Mouse (Mus musculus): ENCODE results near the gene Ramp1. TPM values are rescaled to one million over a fixed set of nuclear protein-coding genes. Genes with fewer than 3 reads are reported as not detected.

Ramp1 gene
- total RNA-seq, 1 experiment: 0.40 TPM

DNA sequence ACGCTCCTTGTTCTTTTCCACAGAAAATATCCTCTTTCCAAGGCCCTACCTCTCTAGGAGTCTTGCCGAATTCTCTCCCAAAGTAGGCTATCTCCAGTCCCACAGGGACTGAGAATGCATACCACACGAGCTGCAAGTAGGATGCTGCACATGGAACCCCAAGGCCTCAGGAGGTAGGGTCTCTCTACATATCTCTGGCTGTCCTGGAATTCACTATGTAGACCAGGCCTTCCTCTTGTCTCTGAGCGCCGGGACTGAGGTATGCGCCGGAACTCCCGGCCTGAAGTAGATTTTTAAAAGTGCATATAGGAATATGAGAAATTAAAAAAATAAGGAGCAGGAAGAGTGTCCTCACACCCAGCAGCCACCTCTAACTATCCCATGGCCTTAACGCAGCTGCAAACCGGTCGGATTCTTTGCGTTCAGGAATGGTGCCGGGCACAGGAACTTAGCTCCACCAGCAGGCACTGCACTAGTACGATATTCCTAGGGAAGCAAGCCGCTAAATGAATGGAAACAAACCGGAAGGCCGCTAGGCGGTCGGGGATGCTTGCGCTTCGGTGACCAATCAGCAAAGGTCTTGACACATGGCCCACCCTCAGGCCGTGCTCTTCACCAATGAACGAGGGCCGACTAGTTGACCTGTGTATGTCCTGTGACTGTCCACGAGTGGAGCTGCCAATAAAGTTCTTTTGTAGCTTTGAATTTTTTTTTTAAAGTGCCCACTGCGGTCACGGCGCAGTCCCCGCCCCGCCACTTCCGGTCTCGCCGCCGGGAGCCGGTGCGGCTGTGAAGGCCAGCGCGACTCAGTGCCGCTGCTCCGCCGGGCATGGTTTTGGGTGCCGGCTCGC, 70.2 kb downstream of the Ramp1 start, which contains the start of gene Ube2f:
Gene Ube2f (plus strand): TSS at position 741 of the 851 bp plus-strand sequence.
- no peaks in the 10 kb centered on the region for H3K36me3 ChIP-seq (ENCODE audit: control insufficient read depth, insufficient read depth, low read length, poor library complexity, severe bottlenecking)
- peak within 1 kb of the TSS; percentile 91 for H3K9ac ChIP-seq (ENCODE audit: insufficient read depth, low read depth, low read length, poor library complexity, severe bottlenecking)
- peak; percentile 94 for DNase-seq (ENCODE audit: low read depth, low spot score)
- in situ Hi-C loops (cut with MboI; ENCODE audit: low sequenced_read_pairs in 2 of 2, unreplicated experiment in 2 of 2): no loop called here
- no peak within 1 kb of the TSS for H3K27ac ChIP-seq (ENCODE audit: insufficient read depth, low read depth, low read length, poor library complexity, severe bottlenecking)
- peaks cover 3 to 5% of the 10 kb centered on the region in 2 experiments; a peak in 3 of 4 replicates for H3K4me1 ChIP-seq (ENCODE audit: control insufficient read depth in 2 of 2, insufficient read depth in 2 of 2, low read length in 2 of 2, poor library complexity in 1 of 2)
- TF ChIP-seq ZNF384 (IDR thresholded peaks at IDR 0.05; ENCODE audit: low read depth, low read length) (peak; percentile 100), HCFC1 (IDR thresholded peaks at IDR 0.05; ENCODE audit: borderline replicate concordance, insufficient read depth, low read length) (peak; percentile 84), MAFK (IDR thresholded peaks at IDR 0.05; ENCODE audit: insufficient read depth, low read depth, low read length) (peak; percentile 71; the same call in 1 of the 2 replicates), ZC3H11A (IDR thresholded peaks at IDR 0.05; ENCODE audit: borderline replicate concordance, low read depth, low read length) (no peak)
- H3K4me3 ChIP-seq (ENCODE audit: insufficient read depth in 1 of 2, low read depth in 1 of 2, low read length in 2 of 2, poor library complexity in 1 of 2, severe bottlenecking in 1 of 2): peak within 1 kb of the TSS; percentile 85 to 92
- H3K9me3 ChIP-seq (ENCODE audit: control insufficient read depth, insufficient read depth, low read depth, low read length): no peaks in the 10 kb centered on the region

DNA sequence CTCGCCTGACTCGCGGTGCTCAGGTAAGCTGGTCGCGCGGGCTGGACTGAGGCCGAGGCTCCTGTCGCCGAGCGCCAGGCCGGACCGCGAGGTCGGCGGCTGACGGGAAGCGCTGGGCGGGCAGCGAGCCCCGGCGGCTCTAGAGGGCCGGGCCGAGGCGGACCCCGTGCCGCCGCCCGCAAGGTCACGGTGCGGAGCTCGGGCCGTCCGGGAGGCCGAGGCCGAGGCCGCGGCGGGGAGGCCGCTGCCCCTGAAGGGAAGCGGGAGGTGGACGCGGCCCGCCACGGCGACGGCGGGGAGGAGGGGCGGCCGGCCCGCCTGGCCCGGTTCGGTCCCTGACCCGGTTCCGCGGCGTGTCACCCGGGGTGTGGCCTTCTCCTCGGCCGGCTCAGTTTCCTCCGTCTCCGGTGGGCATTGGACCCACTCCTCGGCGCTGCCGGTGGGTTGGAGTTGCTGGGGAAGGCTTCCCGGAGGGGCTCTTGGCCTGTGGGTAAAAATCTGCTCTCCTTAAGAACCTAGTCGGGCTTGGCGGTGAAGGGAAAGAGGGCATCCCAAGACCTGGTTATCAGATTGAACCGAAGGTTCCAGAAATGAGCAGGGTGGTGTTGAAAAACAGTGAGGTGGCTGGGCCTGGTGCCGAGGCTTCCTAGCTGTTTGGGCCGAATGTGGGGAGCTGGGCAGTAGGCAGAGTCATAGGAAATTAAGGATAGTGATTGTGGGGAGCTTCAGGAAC, 71.0 kb downstream of the Ramp1 start:
- no peaks in the 10 kb centered on the region for H3K9me3 ChIP-seq (ENCODE audit: control insufficient read depth, insufficient read depth, low read depth, low read length)
- H3K4me3 ChIP-seq (ENCODE audit: insufficient read depth in 1 of 2, low read depth in 1 of 2, low read length in 2 of 2, poor library complexity in 1 of 2, severe bottlenecking in 1 of 2): peak overlapping the region; percentile 85 to 92
- no peak overlapping the region for H3K27ac ChIP-seq (ENCODE audit: insufficient read depth, low read depth, low read length, poor library complexity, severe bottlenecking)
- no peak for TF ChIP-seq ZC3H11A (IDR thresholded peaks at IDR 0.05; ENCODE audit: borderline replicate concordance, low read depth, low read length)
- TF ChIP-seq ZNF384 (IDR thresholded peaks at IDR 0.05; ENCODE audit: low read depth, low read length): no peak
- no peak for TF ChIP-seq MAFK (IDR thresholded peaks at IDR 0.05; ENCODE audit: insufficient read depth, low read depth, low read length)
- TF ChIP-seq CHD2 (IDR thresholded peaks at IDR 0.05; ENCODE audit: low read depth, low read length): no peak
- TF ChIP-seq HCFC1 (IDR thresholded peaks at IDR 0.05; ENCODE audit: borderline replicate concordance, insufficient read depth, low read length): no peak
- no peak for DNase-seq (ENCODE audit: low read depth, low spot score)
- H3K4me1 ChIP-seq (ENCODE audit: control insufficient read depth in 2 of 2, insufficient read depth in 2 of 2, low read length in 2 of 2, poor library complexity in 1 of 2): peaks cover 3 to 5% of the 10 kb centered on the region in 2 experiments; a peak in 3 of 4 replicates
- in situ Hi-C loops (cut with MboI; ENCODE audit: low sequenced_read_pairs in 2 of 2, unreplicated experiment in 2 of 2): no loop called here
- peak overlapping the region; percentile 91 for H3K9ac ChIP-seq (ENCODE audit: insufficient read depth, low read depth, low read length, poor library complexity, severe bottlenecking)
- no peaks in the 10 kb centered on the region for H3K36me3 ChIP-seq (ENCODE audit: control insufficient read depth, insufficient read depth, low read length, poor library complexity, severe bottlenecking)

DNA sequence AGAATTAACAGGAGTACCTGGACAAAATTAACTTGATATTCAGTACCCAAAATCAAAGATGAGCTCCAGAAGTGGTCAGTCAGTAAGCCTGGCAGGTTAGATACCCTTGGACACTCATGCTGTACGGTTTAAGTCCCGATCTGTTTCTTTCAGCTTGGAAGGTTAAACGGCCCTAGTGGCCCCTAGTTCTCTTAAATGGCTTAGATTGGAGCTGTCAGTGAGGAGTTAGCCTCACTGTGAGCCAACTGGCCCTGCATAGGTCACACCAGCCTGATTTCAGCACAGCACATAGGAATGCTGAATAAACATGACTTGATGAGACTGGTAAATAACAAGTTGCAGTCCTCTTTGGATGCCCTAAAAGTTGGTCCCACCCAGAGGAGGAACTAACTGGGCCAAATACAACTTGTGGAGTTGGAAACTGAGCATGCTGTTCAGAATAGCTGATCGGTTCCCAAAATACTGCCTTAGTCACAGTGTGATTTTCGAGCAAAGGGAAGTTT, 71.6 kb downstream of the Ramp1 start:
- H3K4me3 ChIP-seq (ENCODE audit: insufficient read depth in 1 of 2, low read depth in 1 of 2, low read length in 2 of 2, poor library complexity in 1 of 2, severe bottlenecking in 1 of 2): peak overlapping the region; percentile 85 to 92
- H3K36me3 ChIP-seq (ENCODE audit: control insufficient read depth, insufficient read depth, low read length, poor library complexity, severe bottlenecking): no peaks in the 10 kb centered on the region
- H3K27ac ChIP-seq (ENCODE audit: insufficient read depth, low read depth, low read length, poor library complexity, severe bottlenecking): no peak overlapping the region
- in situ Hi-C loops (cut with MboI; ENCODE audit: low sequenced_read_pairs in 2 of 2, unreplicated experiment in 2 of 2): no loop called here
- peaks cover 3 to 5% of the 10 kb centered on the region in 2 experiments; a peak in 3 of 4 replicates for H3K4me1 ChIP-seq (ENCODE audit: control insufficient read depth in 2 of 2, insufficient read depth in 2 of 2, low read length in 2 of 2, poor library complexity in 1 of 2)
- no peak for DNase-seq (ENCODE audit: low read depth, low spot score)
- H3K9ac ChIP-seq (ENCODE audit: insufficient read depth, low read depth, low read length, poor library complexity, severe bottlenecking): peak overlapping the region; percentile 36; the same call in 1 of the 2 replicates
- no peaks in the 10 kb centered on the region for H3K9me3 ChIP-seq (ENCODE audit: control insufficient read depth, insufficient read depth, low read depth, low read length)
- no peak for TF ChIP-seq CHD2 (IDR thresholded peaks at IDR 0.05; ENCODE audit: low read depth, low read length)
- TF ChIP-seq MAFK (IDR thresholded peaks at IDR 0.05; ENCODE audit: insufficient read depth, low read depth, low read length): no peak
- no peak for TF ChIP-seq ZC3H11A (IDR thresholded peaks at IDR 0.05; ENCODE audit: borderline replicate concordance, low read depth, low read length)
- TF ChIP-seq ZNF384 (IDR thresholded peaks at IDR 0.05; ENCODE audit: low read depth, low read length): no peak
- TF ChIP-seq HCFC1 (IDR thresholded peaks at IDR 0.05; ENCODE audit: borderline replicate concordance, insufficient read depth, low read length): no peak

DNA sequence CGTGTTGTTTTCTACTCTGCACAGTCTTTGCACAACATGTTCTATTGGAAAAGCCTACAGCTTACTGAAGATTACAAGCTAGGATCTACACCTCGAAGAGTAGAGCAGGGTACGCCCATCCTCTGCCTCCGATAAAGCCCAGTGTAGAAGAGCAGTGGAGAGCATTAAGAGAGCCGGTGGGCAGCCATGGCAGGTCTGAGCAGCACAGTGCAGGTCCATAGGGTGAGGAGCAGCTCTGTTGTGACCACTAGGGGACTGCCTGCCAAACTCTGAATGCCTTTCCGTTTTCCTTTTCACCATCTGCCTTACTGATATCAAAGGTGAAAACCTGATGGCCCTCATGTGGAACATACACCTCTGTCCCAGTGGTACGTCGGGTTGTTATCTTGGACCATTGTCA, 72.3 kb downstream of the Ramp1 start:
- H3K27ac ChIP-seq (ENCODE audit: insufficient read depth, low read depth, low read length, poor library complexity, severe bottlenecking): no peak overlapping the region
- no peak for DNase-seq (ENCODE audit: low read depth, low spot score)
- no peak overlapping the region for H3K9ac ChIP-seq (ENCODE audit: insufficient read depth, low read depth, low read length, poor library complexity, severe bottlenecking)
- peaks cover 3 to 5% of the 10 kb centered on the region in 2 experiments; a peak in 3 of 4 replicates for H3K4me1 ChIP-seq (ENCODE audit: control insufficient read depth in 2 of 2, insufficient read depth in 2 of 2, low read length in 2 of 2, poor library complexity in 1 of 2)
- in situ Hi-C loops (cut with MboI; ENCODE audit: low sequenced_read_pairs in 2 of 2, unreplicated experiment in 2 of 2): no loop called here
- H3K9me3 ChIP-seq (ENCODE audit: control insufficient read depth, insufficient read depth, low read depth, low read length): no peaks in the 10 kb centered on the region
- no peak overlapping the region for H3K4me3 ChIP-seq (ENCODE audit: insufficient read depth in 1 of 2, low read depth in 1 of 2, low read length in 2 of 2, poor library complexity in 1 of 2, severe bottlenecking in 1 of 2)
- no peak for TF ChIP-seq CHD2 (IDR thresholded peaks at IDR 0.05; ENCODE audit: low read depth, low read length)
- TF ChIP-seq HCFC1 (IDR thresholded peaks at IDR 0.05; ENCODE audit: borderline replicate concordance, insufficient read depth, low read length): no peak
- no peak for TF ChIP-seq ZC3H11A (IDR thresholded peaks at IDR 0.05; ENCODE audit: borderline replicate concordance, low read depth, low read length)
- no peak for TF ChIP-seq ZNF384 (IDR thresholded peaks at IDR 0.05; ENCODE audit: low read depth, low read length)
- TF ChIP-seq MAFK (IDR thresholded peaks at IDR 0.05; ENCODE audit: insufficient read depth, low read depth, low read length): no peak
- no peaks in the 10 kb centered on the region for H3K36me3 ChIP-seq (ENCODE audit: control insufficient read depth, insufficient read depth, low read length, poor library complexity, severe bottlenecking)

Measured in ES-E14 (cell line).